Mouse (Mus musculus): Measurements from ENCODE around the gene Nrxn3. TPM values are rescaled to one million over a fixed set of nuclear protein-coding genes. Genes with fewer than 3 reads are reported as not detected.

The Nrxn3 gene
- total RNA-seq, 2 experiments from 2014 or later = 1.3 to 1.5 TPM

DNA sequence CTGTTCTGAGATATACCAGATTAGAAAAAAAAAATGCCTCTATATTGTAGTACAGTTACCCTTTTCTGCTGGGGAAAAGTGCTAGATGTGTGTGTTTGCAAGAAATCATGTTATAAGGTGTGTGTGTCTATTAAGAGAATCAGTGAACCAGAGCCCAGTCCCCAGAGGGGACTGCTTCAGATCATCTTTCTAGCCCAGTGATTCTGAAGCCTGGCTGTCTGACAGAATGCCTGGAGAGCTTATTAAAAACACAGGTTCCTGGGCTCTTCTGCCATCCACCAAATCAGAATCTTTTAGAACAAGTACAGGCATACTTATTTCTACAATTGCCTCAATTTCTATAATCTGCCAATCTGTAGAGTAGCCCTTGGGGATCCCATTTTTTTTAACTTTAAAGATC, 349.8 kb downstream of the Nrxn3 start:
- DNase-seq = no peak

DNA sequence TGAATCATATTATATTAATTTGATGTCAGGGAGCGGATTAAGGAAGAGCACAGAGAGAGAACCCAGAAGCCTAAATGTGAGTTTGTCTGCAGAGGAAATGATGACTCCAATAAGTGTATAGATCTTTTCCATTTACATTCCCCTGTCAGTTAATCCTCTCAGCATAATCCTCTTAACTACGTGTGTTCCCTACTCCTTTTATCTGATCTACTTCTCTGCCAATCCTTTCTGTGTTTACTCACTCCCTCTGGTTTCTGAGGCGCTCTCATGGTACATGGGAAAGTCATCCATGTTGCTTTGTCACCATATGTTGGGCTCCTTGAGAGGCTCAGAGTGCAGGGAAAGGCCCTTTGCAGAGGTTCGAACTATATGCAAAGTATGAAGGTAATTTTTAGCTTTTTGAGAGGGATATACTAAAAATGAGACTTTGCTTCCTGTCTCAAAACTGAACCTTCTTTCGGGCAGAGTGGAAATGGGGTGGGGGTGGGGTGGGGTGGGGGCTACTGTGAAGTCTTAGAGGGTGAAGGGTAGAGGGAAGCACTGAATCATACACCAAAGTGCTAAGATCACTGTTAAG, 350.6 kb downstream of the Nrxn3 start:
- no peak for DNase-seq

DNA sequence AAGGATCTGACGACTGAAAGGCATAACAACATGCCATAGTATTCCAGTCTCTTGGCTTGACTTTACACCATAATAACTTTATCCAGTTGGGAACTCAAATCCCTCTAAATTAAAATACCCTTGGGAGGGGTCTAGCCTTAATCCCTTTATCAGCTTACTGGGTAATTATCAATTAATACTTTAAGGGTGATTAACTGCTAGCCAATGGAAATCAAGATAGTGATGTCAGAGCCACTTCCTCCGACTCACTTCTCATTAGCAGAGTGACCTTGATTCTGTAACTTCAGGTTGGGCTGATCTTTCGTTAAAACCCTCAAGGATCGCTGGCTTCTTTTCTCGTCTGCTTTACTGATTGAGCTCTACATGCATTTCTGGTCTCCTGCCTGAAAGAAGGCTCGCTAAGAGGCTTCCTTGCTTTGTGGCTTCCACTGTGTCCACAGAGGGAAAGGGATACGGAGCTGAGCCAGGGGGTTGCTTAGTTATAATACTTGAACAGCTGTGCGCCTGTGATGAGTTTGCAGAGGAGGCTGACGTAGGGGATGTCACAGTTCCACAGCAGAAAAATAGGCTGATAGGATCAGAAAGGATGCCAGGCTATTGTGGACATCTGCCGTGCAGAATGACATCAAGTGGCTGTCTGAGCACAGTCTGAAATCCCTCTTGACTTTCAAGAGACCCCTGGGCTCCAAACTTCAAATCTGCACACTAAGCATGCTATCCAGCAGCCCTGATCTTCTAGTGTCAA, 352.0 kb downstream of the Nrxn3 start:
- DNase-seq = no peak

DNA sequence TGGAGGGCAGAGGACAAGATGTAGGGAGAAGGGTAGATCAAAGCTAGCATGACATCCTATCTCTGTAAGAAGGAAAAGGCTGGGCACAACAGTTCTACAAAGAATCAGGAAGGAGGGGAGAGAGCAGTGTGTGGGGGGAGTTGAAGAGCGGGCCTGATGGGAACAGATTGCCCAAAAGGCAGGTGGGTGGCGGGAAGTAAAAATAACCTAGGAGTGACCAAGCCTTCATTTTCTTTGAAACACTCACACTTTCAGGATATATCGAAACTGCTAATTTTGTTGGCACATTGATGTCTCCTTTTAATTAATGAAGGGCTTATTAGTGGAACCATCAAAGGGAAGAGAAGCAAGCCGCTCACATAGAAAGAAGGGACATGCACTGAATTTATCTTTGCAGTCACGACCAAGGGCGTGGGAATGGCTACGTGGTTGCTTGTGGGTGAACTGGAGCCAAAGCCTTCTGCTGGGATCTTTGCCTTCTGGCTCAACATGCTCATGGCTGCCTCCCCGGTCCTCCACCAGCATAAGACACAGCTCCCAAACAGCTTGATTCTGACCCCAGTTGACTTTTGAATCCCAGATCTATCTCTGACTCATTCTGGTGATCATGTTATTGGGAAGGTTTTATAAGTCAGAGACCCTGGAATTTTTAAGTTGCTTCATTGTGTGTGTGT, 371.3 kb downstream of the Nrxn3 start:
- DNase-seq = no peak

DNA sequence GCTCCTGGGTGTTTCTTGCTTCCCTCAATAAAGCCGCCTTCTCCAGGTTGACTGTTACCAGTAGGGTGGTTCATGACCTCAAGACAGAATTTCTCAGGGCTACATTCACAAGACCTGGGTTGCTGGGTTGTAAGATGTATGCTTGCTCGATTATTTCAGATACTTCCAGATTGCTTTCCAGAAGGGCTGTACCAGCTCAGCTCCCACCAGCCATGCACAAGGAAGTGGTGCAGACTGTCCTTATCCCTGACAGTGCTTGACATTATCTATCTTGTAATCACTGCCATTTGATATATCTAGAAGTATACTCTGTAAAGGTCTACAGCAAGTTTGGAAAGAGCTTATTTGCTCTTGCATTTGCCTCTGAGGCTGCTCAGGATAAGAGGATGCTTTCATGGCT, 374.9 kb downstream of the Nrxn3 start:
- DNase-seq = no peak

DNA sequence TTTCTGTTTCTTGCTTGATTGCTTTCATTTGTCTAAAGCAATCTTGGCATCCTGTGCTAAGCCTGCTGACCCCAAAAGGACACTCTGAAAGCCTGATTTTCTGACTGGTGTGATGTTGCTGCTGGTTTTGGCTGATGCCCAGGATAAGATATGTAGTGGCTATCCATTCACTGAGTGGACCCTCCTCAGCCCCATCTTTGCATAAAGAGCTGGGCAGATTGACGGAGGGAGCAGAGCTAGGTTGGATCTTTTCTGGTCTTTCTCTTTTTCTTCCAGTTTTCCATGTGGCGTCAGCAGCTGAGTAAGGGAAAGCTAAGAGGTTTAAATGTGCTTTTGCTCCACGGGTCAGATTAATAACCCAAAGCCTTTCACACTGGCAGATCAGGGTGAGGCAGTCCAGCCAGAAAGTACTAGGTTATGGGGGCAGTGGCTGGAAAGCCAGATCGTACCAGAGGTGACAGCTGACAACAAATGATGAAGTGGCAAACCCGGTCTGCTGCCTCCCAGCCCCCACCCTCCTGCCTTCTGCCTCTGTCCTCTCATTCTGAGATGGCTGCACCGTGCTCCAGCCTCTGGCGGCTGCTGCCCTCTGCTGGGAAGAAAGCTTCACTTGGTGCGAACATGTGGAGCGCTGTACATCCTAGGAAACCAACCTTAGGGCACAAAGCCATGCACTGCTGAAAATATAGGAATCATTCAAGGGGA, 383.5 kb downstream of the Nrxn3 start:
- peak; percentile 71 for DNase-seq

DNA sequence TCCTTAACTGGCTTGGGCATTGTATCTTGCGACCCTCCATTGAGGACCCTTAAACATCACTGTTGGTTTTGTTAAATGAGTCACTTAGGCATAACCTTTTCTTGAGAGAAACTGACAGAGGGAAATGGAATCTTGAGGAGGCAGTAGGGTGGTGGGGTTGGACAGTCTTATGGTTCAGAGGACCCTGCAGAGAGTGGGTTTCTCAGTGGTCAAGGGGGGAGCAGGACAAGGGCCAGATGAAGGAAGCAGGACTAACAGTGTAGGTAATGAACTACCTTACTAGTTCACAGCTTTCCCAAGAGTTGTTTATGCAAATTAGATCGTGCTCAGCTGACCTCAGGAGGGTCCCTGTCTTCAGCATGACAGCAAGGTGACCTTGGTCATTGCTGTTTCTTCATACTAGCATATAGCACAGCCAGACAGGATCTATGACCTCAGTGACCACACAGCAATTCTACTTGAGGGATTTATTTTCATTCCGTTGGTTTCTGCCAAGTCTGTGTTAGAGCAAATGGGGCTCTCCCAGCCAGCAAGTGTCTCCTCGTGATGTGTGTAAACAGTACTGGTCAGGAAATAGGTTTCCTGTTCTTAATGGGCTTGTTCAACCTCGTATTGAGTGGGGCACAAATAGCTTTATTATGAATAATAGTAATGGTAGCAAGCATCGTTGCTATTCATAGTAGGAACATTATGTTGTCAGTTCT, 384.4 kb downstream of the Nrxn3 start:
- DNase-seq = no peak

DNA sequence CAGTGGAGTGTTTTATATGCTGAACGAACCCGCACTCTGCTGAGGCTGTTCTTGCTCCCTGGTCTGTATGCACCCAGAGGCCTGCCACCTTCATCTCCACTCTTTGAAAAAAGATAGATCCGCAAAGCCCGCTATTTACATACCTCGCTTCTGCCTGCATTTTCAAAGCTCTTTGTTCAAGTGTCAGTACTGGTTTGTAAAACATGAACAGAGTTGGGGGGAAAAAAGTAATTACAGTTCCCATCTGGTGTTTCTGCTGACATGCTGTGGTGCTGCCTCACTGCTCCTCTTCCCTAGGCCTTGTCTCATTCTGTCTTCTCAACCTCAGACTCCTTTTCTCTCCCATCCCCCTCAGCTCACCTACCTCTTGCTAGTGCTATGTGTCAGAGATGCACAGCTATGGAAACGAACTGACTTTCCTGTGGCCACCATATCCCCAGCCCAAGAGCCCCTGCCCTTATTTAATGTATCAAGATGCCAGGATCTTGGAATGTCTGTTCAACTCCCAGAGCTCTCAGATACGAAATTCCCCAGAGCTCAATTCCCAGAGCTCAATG, 387.2 kb downstream of the Nrxn3 start:
- DNase-seq = no peak

DNA sequence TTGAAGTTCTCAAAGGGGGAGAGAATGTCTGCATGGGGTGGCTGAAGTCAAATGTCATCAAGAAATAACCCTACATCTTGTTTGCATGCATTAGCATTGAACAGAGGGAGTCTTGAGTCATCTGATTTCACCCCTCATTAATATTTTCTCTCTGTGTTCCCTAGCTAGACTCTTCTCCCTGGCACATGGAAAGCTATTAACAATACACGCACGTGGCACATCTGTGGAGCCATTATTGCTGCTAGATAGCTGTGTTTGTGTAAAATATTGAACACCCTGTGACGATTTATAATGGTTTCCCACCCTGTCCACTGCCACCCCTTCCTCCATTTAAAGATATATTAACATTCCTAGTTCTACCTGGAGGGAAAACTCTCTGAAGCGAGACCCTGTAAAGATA, 405.9 kb downstream of the Nrxn3 start:
- DNase-seq = no peak

DNA sequence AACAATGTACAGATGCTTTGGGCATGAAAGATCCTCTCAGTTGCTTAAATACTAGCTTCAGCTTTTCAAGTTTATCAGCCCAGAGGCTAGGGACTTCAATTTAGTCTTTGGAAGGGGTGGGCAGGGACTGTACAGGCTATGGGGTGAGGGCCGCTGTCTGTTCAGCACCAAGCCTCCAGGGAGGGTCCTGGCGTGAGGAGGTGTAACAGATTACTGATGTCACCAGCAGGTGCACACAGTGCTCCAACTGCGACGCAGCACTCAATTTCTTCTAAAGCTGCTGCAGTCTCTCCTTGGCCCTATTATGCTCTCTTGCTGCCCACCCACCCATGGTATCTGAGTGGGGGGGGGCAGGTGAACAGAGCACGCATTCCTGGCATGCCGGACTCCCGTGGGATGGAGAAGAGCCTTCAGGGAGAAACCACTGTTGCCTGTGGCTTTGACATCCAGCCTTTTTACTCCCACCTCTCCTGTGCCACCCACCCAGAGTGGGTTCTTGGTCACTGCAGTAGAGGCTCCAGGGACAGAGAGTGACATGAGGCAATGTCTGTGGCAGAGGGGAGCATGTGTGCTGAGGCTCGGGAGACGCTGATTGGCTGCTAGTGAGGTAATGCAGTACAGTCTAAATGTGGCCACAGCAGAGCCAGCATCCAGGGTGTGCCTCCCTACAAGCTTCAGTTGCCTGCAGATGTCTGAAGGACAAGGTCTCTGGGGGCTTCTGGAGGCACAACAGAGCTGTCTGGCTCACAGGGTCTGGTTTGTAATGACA, 406.6 kb downstream of the Nrxn3 start:
- DNase-seq = no peak

DNA sequence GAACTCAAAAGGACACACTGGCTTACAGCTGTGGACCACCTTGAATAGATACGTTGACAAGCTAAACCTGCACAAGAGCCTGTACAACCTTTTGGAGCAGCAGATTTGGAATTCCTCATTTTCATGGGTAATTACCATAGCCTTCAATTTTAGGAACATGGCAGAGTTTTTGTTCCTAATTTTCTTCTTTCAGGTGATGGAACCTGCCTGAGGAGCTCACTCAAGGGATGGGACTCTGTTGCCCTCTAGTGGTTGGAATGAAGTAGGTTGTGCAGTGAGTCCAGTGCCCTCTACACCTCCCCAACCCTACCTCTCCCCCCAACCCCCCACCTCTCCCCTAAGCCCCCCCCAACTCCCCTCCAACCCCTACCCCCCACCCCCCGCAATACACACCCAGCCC, 411.7 kb downstream of the Nrxn3 start:
- DNase-seq = peak; percentile 21

DNA sequence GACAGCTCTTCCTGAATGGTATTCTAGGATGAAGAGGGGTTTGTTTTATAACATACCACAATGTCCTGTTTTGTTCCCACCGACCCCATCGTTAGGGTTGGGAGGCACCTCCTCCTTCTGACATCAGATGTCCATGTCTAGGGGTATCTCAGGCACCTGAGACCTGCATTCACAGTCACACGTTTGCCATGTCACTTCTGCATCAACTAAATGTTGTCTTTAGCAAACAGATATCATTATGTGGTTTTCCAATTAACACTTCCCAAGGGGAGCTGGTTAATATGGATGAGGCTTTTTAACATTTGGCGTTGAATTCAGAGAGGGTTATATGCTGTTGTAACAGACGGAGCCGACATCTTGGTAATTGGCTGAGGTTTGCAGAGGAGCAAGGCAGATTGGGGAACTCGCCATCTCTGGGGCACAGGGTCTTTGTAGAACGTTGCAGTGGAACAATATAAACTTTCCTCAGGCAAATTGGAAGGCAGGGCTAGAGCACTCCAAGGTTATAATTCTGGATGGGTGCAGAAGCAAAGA, 412.2 kb downstream of the Nrxn3 start:
- DNase-seq = no peak

DNA sequence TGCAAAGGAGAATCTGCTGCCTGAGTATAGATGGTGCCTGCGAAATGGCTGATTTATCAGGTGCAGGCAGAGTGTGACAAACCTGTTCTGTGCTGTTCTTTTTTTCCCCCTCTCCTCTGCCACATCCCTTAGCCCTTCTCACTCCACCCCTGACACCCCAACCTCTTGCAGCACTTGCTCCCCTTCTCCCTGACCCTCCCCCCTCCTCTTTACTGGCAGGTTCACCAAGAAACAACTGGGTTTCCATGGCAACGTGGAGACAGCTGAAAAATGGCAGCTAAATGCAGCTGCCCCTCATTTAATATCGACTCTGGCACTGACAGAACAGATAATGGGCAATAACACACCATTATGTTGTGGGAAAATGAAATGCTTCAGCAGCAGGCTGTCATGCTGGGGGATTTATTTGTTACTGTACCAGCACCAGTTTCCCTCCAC, 426.3 kb downstream of the Nrxn3 start:
- no peak for DNase-seq

DNA sequence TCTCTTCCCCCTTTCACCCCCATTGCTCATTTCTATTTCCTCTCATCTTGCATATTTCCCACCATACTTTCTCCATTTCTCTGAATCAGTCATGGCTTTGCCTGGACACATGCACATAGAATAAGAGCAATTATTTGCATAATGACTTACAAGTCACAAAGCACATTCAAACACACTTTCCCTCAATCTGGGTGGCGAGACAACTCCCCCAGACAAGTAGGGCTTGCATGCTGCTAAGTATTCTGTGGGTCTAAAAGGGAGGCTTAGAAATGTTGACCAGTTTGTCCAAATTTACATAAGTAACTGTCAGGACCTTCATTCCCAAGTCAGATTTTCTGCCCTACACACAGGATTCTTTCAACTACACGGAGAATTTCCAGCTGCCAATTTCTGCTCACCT, 426.8 kb downstream of the Nrxn3 start:
- DNase-seq = no peak

DNA sequence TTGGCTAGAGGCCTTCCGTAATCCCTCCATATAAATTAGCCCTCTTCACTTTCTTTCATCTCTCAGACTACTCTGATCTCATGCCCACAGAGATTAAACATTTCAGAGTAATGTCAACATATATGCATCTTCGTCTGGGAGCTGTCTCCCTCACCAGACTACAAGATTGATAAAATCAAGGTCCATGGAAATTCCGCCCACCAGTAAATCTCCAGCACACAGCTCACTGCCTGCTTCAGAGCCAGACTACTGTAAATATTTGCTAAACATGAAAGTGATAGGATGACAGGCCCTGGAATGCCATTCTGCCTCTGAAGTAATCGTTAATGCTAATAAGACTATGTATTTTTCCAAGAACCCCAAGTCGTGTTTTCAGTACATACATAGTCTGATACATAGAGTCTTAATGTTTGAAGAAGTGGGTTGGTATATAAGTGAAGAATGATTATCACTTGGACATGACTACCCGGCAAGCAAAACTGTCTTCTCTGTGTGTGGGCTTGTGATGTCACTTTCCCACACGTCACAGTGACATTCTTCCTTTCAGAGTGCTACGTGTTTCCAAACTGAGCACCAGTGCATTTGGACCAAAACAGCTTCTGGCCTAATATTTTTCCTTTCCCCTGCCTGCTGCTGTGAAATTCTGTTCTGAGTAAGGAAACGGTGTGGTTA, 433.5 kb downstream of the Nrxn3 start:
- DNase-seq = no peak

DNA sequence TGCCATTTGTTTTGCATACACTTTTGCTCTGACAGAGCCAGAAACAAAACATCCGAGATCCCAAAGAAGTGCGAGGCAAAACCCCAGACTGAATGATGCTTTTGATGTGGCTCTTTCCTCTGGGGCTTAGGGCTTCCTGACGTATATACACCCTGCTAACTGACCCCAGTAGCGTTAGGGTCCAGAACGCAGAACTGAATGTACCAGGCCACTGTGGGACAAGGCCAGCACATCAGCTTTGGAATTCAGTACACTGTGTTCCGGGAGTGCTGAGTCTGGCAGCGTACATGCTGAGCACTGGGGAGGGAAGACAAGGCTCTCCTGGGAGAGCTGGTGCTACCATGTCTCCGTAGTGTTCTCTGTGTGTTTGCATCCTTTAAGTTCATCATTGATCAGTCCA, 436.7 kb downstream of the Nrxn3 start:
- DNase-seq = no peak

DNA sequence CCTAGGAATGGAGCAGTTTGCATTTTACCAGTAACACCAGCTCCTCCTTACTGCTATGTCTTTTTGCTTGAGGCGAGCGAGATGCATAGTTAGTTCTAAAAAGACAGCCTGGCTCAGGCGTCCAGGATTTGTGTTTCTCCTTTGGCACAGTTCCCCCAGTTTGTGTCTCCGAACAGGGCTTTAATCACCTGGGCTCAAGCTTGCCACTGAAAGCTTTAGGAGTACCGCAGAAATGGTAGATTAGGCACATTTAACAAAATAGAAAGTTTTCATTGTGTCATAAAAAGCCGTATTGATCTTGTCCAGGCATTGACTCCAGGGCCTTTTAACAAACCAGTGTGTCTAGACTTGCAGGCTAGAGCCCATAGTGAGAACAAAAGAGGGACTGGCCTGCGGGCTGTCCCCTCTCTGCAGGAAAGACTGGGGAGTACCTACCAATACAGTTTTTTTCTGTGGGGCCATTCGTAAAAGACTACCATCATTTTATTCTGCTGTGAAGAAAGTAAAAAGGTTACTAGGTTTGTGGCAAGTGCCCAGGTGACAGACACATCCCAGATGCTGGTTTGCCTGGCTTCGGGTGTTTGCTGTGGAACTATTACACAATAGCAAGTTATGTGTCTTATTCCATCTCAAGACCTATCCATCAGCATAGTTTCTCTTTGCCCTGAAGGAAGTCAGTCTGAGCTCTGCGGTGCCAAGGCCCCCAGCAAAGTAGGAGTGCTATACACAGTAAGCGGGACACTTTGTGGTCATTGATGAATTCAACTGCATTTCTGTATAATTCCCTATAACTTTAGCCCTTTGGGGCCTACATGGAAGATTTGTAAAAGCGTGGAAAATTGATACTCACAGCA, 451.9 kb downstream of the Nrxn3 start:
- no peak for DNase-seq

DNA sequence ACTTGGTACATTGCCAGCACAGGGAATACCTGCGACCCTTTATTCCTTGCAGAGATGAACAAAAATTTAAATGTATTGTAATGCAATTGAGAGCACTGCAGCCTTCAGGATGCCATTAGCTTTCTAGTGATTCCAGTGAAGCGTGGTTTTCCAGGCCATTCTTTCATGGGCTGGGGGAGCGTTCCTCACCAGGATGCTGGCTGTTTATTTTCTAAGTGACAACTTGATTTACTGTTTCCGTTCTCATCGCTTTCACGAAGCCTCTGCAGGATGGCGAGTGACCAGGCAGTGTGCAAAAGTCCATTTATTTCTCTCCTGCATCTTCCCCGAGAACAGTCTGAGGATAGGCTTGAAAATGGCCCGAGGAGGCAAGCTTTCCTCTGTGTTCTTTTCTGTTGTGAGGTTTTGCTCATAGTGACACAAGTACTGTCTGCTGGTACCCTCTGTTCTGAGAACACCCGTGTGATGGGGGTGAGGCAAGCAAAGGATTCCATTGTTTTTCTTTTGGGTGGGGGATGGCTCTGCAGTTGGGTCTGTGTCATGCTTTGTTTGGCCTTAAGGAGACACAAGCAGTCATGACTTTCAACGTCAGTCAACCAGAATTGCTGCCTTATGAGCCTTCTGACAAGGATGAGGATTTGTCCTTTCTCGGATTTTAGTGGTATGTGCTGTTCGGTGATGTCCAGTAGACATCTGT, 457.4 kb downstream of the Nrxn3 start:
- no peak for DNase-seq

DNA sequence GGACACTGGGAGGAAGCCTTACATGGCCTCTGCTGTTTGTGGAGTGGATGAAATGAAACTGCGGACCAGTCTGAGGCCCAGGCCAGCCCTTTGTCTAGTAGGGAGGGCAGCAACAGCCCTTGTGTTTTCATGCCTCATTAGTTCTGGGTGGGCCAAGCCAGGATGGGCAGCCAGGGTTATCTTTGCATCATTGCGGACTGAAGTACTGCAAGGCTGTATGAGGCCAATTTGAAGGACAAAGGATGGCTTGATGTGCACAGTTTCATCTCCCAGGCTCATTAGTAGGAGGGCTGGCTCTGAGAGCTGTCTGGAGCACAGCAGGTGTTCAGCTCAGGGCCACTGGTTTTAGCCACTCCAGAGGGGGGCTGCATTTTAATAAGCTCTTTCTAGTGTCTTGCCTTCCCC, 458.5 kb downstream of the Nrxn3 start:
- no peak for DNase-seq
